Mouse (Mus musculus) heart, postnatal 36 days (tissue): ENCODE measurements around the gene Slc25a39. TPM values are rescaled to one million over a fixed set of nuclear protein-coding genes. Genes with fewer than 3 reads are reported as not detected.
"Not testable (repeated sequence)": the region's sequence is repeated elsewhere in the genome, so short reads cannot be mapped to it uniquely, and the experiment has no call there.

Source experiments
- DNase-seq, 2 experiments: peaks; one replicate each; pipeline ENCODE4 v3.0.0; 2021 to 2022
- intact Hi-C: fragments of 180-260 bp; cut with DNase I; formaldehyde crosslinking; loops from one replicate; pipeline ENCODE4 v1.15.1; 2025
- total RNA-seq, 2 experiments: library from RNA; stranded (reverse); gene quantifications; 2 replicates each; pipeline ENCODE4 v1.2.3; 2021

The Slc25a39 gene
- total RNA-seq, 2 experiments from 2014 or later: 174 to 183 TPM

GRCm38 (mm10) chr11:102399107-102399506 is 8.6 kb downstream of the Slc25a39 start:
- DNase-seq: no peak
- intact Hi-C loops: no loop called here

DNA sequence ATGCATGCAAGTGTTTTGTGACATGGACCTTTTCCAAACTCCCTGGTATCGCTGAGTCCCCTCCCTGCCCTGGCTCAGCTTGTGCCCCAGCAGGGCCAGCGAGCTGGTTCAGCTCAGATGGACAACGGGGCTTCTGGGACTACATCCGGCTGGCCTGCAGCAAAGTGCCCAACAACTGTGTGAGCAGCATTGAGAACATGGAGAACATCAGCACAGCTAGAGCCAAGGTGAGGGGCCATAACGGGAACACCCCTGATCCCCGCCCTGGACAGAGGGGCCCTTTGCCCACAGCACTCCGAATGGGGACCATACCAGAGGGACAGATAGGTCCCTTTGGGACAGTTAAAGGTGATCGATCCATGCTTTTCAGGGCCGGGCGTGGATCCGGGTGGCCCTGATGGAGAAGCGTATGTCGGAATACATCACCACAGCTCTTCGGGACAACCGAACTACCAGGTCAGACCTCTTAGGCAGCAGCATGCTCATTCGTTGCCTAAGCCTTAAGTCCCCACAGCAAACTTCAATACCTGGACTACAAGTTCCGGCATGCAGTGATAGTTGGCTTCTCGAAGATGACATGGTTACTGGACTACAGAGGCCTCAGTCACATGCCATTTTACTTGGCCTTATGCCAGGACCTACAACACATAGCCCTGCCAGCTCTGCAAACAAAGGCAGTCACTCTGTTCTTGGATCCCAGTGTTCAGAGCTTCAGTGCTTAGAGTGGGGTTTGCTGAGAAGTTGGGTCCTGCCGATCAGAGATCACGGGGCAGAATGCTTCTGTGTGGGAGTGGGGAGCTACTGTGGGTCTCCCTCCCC is 9.5 kb downstream of the Slc25a39 start:
- no peak for DNase-seq
- intact Hi-C loops: no loop called here

DNA sequence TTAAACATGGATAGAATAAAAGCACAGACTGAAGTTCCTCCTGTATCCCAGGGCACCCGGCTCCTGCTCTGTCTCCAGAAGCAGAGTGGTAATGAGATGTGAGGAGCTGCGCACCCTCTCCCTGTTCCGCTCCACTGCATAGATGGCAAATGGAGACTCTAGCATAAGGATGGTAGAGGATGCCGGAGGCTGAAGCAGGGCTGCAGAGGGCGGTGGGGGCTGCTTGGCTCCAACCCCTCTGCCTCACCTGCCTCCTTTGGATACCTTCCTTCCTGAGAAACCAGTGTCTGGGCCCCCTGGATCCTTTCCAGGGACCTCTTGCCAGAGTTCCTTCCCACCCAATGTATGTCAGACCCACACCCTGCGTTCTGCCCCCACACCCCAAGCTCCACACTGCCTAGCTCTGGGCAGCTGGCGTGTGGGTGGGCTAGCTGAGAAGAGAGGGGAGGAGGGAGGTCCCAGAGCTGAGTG is 11.0 kb downstream of the Slc25a39 start:
- DNase-seq: no peak
- intact Hi-C loops: no loop called here

GRCm38 (mm10) chr11:102396263-102396662 is 11.5 kb downstream of the Slc25a39 start:
- no peak for DNase-seq
- intact Hi-C loops: no loop called here

DNA sequence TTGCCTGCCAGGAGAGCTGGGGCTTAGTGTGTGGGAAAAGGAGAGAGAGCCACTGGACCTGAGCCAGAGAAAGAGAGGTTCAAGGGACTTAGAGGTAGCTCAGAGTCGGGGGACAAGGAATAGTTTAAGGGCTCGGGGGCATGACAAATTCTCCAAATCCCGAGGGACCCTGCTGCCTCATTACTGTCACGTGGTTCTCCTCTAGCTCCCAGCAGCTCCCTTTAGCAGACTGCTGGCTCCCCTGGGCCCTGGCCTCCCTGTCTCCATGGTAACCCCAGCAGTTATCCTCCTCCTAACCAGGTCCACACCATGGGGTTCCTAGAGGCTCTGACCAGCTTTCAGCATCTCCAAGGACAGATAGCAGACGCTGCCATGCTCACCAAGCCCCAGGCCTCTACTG is 12.5 kb downstream of the Slc25a39 start:
- DNase-seq: no peak
- intact Hi-C loops: no loop called here

DNA sequence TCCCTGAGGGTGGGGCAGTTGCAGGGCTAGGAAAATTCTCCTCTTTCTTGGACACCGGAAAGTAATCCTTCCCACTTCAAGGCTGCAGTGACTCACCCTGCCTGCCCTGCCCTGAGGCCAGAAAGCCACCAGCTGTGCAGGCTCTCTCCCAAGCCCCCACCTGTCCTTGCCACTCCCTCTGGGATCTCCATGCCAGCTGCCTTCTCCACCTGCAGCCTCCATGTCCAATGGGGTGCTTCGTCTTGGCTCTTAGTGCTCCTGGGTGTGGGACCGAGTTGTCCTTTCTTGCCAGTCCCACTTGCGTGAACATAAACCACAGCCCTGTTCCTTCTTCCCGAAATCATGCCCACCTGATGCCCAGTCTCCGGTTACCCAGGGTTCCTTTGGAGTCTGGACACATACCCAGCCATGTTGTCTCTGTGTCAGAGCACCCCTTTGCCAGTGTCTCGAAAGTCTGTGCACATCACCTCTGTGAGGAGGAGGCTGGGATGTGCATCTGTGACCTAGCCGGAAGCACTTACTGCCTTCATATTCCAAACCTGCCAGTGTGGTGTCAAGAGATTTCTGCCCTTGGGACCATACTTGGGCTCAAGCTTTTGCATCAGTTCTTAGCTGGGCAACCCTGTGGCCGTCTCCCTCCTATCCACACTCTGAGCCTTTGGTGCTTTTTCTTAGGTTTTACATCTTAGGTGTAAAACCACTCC is 13.2 kb downstream of the Slc25a39 start:
- intact Hi-C loops: no loop called here
- no peak for DNase-seq

DNA sequence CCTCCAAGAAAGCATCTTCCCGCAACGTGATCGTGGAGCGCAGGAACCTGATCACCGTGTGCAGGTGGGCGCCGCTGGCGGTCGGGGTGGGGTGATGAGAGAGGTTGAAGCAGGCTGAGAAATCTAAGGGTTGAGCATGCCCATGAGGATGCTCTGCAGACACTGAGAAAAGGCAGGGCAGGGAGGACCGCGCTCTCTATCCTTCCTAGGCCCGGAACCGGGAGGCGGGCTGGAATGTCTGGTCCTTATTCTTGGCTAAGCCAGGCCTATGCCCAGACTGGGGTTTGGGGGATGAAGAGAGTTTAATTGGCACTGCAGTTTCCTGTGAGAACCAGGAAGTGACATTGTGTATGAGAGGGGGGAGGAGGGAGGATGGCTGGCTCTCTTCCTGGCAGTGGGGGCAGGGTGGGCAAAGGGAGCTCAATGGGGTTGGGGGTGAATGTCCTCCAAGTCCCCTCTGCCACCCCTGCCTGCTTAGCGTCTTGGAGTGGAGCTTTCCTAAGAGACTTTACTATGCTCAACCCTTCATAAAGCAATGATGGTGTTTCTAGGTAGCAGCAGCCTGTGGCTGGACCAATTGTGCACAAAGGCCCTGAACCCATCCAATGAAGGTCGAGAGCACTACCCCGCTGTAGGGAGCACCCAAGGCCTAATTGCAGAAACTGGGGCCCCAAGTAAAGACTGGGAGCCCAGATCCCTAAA is 13.9 kb downstream of the Slc25a39 start:
- intact Hi-C loops: no loop called here
- DNase-seq: no peak

DNA sequence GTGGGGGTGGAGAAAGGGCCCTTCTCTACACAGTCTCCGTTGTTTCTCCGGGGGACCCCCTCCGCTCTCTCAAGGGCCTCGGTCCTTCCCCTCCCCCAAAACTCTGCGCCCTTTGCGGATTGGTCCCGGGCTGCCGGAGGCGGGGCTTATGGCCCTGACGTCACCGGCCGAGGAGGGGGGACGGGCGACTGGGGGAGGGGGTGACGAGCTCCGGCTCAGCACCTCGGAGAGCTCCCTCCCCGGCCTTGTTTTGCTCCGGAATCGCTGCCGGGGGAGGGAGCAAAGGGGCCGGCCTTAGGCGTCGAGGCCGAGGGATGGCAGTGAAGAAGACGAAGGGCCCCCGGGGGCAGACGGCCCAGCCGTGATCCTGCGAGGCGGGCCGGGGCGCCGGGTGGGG is 14.5 kb downstream of the Slc25a39 start, which contains the start of gene Rundc3a:
Gene Rundc3a (plus strand): TSS at position 166 of the 397 bp plus-strand sequence.
- intact Hi-C loops: no loop called here

GRCm38 (mm10) chr11:102392441-102393237 is 15.1 kb downstream of the Slc25a39 start:
- no peak for DNase-seq
- intact Hi-C loops: no loop called here

More for the DNA sequence above, 14.5 kb downstream of the Slc25a39 start, which contains the start of gene Rundc3a:
- peak; percentile 56 to 68 for DNase-seq

DNA sequence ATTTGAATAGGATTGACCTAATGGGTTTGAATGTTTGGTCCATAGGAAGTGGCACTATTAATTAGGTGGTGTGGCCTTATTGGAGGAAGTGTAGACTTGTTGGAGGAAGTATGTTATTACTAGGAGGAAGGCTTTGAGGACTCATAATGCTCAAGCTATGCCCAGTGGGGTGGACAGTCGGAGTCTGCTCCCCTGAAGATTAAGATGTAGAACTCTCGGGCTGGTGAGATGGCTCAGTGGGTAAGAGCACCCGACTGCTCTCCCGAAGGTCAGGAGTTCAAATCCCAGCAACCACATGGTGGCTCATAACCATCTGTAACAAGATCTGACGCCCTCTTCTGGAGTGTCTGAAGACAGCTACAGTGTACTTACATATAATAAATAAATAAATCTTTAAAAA is 18.3 kb downstream of the Slc25a39 start:
- intact Hi-C loops, DNase-seq: not testable (repeated sequence)

DNA sequence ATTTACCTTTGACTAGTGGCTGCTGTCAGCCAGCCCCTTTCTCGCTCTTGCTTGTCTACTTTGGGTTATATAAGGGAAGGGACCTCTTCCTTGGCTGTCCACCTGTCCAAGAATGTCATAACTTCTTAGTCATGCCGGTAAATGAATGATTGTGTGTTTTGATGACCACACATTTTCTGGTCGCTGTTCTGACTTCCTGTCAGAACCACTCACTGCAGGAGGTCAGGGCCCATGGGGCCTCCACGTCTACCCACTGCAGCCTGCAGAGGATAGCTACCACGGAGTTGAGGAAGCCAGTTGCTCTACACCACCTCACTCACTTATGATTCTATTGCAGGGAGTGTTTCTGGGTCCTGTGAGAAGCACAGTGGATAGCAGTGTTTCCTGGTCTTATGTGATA is 21.6 kb downstream of the Slc25a39 start:
- intact Hi-C loops: no loop called here
- no peak for DNase-seq

GRCm38 (mm10) chr11:102385075-102385474 is 22.7 kb downstream of the Slc25a39 start:
- DNase-seq: no peak
- intact Hi-C loops: no loop called here

- DNase-seq: no peak
- intact Hi-C loops: no loop called here
Observed at GRCm38 (mm10) chr11:102384418-102384817, 23.3 kb downstream of the Slc25a39 start.

DNA sequence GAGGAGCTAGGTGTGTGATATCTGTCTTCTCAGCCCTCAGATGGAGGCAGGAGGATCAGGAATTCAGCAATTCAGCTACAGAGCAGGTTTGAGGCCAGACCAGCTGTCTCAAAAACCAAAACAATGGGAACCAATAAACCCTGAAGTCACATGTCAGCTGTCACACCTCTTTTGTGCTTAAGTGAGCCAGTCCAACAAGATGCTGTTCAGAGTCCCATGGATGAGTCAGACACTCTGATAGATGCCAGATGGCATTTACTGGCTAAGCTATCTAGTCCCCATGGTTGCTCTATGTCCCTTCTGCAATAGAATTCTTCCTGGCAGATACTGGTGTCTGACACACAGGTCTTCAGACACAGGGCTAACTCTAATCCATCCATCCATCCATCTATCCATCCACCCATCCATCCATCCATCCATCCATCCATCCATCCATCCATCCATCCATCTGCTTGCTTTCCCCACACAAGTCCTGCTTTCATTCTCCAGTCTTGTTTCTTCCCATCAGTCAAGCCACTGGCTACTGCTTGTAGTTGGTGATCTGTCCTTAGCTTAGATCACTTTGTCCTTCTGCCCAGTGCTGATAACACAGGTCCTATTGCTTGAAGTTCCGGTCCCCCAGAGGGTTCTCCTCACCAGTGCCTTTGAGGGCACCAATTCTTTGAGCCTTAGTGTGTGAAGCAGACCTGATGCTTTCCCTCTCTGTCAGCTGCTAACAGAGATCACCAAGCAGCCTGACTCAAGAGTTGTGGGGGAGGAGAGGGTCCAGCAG is 24.2 kb downstream of the Slc25a39 start:
- intact Hi-C loops: no loop called here
- no peak for DNase-seq

DNA sequence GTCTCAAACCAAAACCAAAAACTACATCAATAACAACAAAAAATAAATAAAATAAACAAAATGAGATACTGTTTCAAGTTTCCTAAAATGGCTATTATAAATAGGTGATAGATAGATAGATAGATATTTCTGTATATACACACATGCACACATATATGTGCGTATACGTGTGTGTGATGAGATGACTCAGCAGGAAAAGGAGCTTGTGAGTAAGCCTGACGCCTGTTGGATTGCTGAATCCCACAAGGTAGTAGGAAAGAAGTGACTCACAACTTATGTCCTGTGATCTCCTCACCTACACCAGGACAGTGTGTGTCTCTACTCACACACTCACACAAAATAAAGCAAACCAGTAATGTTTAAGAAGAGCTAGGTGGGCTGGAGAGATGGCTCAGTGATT is 25.0 kb downstream of the Slc25a39 start:
- no peak for DNase-seq

DNA sequence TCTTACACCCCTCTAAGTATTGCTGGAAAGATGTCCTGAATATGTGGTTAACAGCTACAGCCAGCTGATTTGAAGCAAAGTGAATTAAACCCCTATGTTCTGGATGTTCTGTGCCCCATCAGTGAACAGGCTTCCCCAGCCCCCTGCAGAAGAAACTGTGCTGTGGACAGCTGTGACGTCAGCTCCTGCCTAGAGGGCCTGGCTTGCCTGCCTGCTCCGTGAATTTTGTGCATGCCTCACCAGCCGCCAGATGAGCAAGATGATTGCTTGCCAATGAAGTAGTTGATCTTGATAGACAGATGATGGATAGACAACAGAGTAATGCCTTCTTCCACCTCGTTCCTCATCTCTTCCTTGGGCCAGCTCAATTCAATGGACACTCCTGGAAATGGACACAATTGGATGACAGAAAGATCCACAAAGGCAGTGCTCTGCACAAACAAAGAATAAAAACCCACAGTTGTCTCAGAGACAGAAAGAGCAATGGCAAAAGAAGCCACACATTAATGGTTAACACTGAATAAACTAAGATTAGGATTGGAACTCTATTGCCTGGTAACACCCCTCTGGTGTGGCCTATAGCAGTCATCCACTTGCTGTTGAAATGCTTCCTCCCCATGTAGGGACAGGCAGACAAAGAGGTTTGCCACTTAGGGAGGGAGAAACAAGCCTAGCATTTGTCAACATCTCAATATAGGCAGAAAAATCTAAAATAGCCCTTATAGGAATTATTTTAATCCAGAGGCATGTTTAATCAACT is 26.2 kb downstream of the Slc25a39 start:
- intact Hi-C loops: no loop called here
- DNase-seq: no peak

More for the DNA sequence above, 25.0 kb downstream of the Slc25a39 start:
- intact Hi-C loops: no loop called here

DNA sequence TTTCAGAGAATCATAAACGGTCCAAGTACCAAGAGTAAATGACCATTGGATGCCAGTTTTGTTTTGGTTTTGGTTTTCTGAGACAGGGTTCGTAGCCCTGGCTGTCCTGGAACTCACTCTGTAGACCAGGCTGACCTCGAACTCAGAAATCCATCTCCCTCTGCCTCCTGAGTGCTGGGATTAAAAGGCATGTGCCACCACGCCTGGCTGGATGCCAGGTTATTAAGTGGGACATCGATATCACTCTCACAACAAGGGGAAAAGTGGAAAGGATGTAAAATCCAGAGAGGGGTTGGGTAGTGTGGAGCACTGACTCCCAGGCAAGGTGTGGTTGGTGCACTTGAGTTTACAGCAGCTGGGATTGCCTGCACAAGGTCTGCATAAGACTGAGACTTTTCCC is 27.7 kb downstream of the Slc25a39 start:
- DNase-seq: no peak
- intact Hi-C loops: no loop called here

DNA sequence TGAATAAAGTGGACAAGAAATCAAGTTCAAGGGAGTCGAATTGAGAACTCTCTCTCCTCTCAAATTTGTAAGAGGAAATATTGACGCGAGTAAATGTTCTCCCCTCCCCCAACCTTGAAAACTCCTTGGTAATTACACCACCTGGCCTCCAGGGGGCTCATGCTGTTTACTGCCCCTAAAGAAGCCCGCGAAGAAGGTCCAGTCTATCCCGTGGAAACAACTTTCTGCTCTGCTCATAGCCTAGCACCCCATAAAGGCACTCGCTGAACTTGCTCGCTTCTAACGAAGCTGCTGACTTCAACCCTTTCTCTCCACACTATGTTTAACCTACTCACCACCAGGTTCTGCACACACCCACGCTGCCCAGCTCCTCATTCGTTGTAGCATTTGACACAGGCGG is 30.6 kb downstream of the Slc25a39 start:
- no peak for DNase-seq
- intact Hi-C loops: no loop called here
